Mouse (Mus musculus) lung, adult 2 months (tissue): ENCODE measurements at regions not wholly inside any gene's neighbourhood (a gene's known extent, or its start where the extent isn't known, plus 50 kb on each side); places are given as distances from the start of the nearest gene placed in this dataset.

Source experiments
- DNase-seq: peaks from one replicate; pipeline ENCODE4 v3.0.0; 2022
- H3K4me1 ChIP-seq: fragments of 200-500 bp; 2 replicates; pipeline ENCODE4 v1.6.1; 2011; ENCODE audit warnings: low read length; ENCODE audit not compliant: control insufficient read depth, insufficient read depth
- H3K4me3 ChIP-seq: fragments of 200-500 bp; replicated peaks from 2 replicates; pipeline ENCODE3; 2011; ENCODE audit warnings: low read depth, mild to moderate bottlenecking, control low read depth, low read length; ENCODE audit errors: extremely low read depth
- CTCF ChIP-seq: fragments of 200-500 bp; IDR thresholded peaks from 2 replicates; pipeline ENCODE4 v1.5.1; 2011; ENCODE audit warnings: mild to moderate bottlenecking, low read length, control low read depth; ENCODE audit not compliant: insufficient read depth
- POLR2A ChIP-seq: fragments of 200-500 bp; IDR thresholded peaks from 2 replicates; pipeline ENCODE4 v1.6.1; 2011; ENCODE audit warnings: low read depth, mild to moderate bottlenecking, control low read depth, low read length, borderline replicate concordance; ENCODE audit errors: extremely low read depth
- WGBS: fragments of 180-500 bp; shearing (Covaris S2); methylation state at CpG from one replicate; pipeline ENCODE4 v1.1.7; 2018; 5-methylcytosine and 5-hydroxymethylcytosine counted together

DNA sequence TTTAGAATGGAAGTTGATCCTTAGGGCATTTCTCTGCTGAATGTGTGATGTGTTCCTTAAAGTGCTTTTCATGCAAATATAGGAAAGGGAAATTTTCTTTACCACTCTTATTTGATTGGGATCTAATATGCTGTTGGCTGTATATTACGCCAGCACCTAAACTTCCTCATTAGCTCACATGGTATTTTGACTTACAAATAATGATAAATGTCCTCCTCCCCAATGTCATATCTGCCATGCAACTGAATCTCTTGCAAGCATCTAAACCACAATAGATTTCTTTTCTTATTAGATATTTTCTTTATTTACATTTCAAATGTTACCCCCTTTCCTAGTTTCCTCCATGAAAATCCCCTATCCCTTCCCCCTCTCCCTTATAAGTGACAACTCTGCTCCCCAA is 796.8 kb upstream of the Lcorl start:
- H3K4me1 ChIP-seq: no peaks in the 10 kb centered on the region
- TF ChIP-seq CTCF: no peak
- TF ChIP-seq POLR2A: no peak
- H3K4me3 ChIP-seq: no peak overlapping the region
- DNase-seq: no peak
- WGBS: 88% methylated on average over 1 of the region's 1 CpGs

DNA sequence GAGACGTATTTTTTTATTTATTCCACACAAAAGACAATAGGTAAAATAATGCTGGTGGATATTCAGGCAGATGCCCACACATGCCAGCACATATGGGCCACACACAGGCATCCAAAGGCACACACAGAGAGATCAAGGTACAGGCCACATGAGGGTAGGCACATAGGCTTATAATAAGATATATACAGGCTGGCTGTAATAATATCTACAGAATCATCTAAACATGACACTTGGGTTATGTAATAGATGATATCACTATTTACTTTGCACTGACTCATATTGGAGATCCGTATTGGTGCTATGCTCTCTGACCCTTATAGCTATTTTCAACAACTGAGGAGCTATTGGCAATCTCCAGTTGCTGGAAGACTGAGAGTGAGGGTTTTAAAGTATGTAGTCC is 785.6 kb upstream of the Lcorl start:
- WGBS: 66% methylated on average over 2 of the region's 2 CpGs
- Histone ChIP-seq H3K4me1 (no peaks in the 10 kb centered on the region), H3K4me3 (no peak overlapping the region)
- no peak for DNase-seq
- TF ChIP-seq CTCF: no peak
- TF ChIP-seq POLR2A: no peak

DNA sequence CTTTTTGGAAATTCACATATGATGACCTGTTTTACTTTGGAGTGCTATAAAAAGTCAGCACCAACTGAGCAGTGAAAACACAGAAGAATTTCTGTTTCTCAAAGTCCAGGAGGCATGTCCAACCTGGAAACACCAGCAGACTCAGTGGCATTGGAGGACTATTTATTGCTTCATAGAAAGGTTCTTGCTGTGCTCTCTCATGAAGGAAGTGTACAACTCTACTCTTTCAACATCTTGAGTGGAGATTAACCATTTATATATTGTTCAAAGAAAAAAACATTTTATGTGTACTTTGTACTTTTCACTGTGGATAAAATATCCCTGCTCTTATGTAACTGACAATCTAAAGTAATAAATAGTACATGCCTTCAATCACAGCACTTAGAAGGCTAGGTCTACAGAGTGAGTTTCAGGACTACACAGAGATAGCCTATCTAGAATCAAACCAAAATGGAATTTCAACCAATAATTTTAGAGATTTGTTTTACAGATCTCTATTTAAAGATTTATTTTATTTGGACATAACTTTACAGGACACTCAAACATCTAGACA is 777.8 kb upstream of the Lcorl start:
- DNase-seq: no peak
- no peak overlapping the region for H3K4me3 ChIP-seq
- H3K4me1 ChIP-seq: no peaks in the 10 kb centered on the region
- TF ChIP-seq CTCF (no peak), POLR2A (no peak)
